Mouse (Mus musculus): ENCODE measurements around the gene Gas2l1.

DNA sequence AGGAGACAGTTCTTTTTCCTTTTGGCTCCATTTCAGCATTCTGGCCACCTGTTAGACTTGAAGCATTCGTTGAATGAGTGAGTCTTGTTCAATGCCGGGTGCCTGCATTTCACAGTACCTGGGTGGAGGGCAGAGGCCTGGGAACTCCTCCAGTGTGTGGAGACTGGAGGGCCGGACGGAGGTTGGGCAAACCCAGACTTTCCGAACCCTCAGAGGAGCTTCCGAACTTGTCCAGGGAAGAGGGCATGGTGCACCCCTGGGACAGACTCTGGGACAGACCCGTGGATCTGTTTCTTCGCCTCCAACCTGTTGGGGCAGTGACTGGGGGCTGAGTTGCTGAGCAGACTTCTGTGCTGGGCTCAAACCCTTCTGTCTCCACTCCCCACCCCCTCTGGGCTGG, 8.1 kb downstream of the Gas2l1 start:
- TF ChIP-seq CTCF (conservative IDR thresholded peaks at IDR 0.05; ENCODE audit: low read length) (no peak), NANOG (IDR thresholded peaks at IDR 0.05; ENCODE audit: borderline replicate concordance, low read length) (no peak), POU5F1 (IDR thresholded peaks at IDR 0.05; ENCODE audit: borderline replicate concordance, low read length) (no peak)
